10 mouse cellular contexts compared by ENCODE assay signal in genomic region chr2:97468372-97468771, GRCm38 (mm10).
DNase-seq lines count a peak whose midpoint lies in the region; ATAC-seq and TF ChIP-seq lines count a peak whose summit lies in the region.
"Had no signal": no experiment of that assay in that cellular context is flagged by ENCODE, and none has a peak within 500 bp of the region (broad histone marks: within the 10 kb centered on the region; RNA-seq: fewer than 3 reads in every experiment).

No protein-coding gene starts in this region.

- H3K4me3 ChIP-seq in heart, embryonic 13.5 days: no peak overlapping the region; the same call in 1 of the 2 replicates
- H3K4me3 ChIP-seq in limb, embryonic 13.5 days: peak overlapping the region; percentile 53
- H3K4me3 ChIP-seq in stomach, embryonic 16.5 days (replicated peaks; ENCODE audit: low read length): peak overlapping the region; percentile 25
- no peak overlapping the region for H3K4me3 ChIP-seq in liver, postnatal 0 days (ENCODE audit: low read depth, low read length)

- no peak for TF ChIP-seq CTCF in liver, postnatal 0 days (IDR thresholded peaks at IDR 0.05; ENCODE audit: low read depth)

- no peak overlapping the region for H3K27ac ChIP-seq in heart, embryonic 13.5 days (replicated peaks)
- no peak overlapping the region for H3K27ac ChIP-seq in limb, embryonic 13.5 days
- no peak overlapping the region for H3K27ac ChIP-seq in stomach, embryonic 16.5 days (ENCODE audit: low read length)
- no peak overlapping the region for H3K27ac ChIP-seq in liver, postnatal 0 days (ENCODE audit: low read depth)

- peak overlapping the region; percentile 94 for H3K4me2 ChIP-seq in heart, embryonic 13.5 days
- H3K4me2 ChIP-seq in limb, embryonic 13.5 days (replicated peaks): peak overlapping the region; percentile 87
- H3K4me2 ChIP-seq in stomach, embryonic 16.5 days (ENCODE audit: low read depth, low read length): peak overlapping the region; percentile 13
- no peak overlapping the region for H3K4me2 ChIP-seq in liver, postnatal 0 days (ENCODE audit: low read depth, low read length)

- no peaks in the 10 kb centered on the region for H3K36me3 ChIP-seq in heart, embryonic 13.5 days
- H3K36me3 ChIP-seq in limb, embryonic 13.5 days: no peaks in the 10 kb centered on the region
- H3K36me3 ChIP-seq in stomach, embryonic 16.5 days (ENCODE audit: control insufficient read depth, insufficient read depth, low read length): no peaks in the 10 kb centered on the region
- H3K36me3 ChIP-seq in liver, postnatal 0 days (replicated peaks; ENCODE audit: insufficient read depth, low read length): no peaks in the 10 kb centered on the region

- WGBS in heart, embryonic 13.5 days: 33% methylated on average over 5 of the region's 5 CpGs
- WGBS in limb, embryonic 13.5 days: 44% methylated on average over 5 of the region's 5 CpGs
- WGBS in stomach, embryonic 16.5 days: 31% methylated on average over 5 of the region's 5 CpGs
- WGBS in liver, postnatal 0 days (ENCODE audit: insufficient replicate concordance): 29% methylated on average over 5 of the region's 5 CpGs

- H3K9me3 ChIP-seq in heart, embryonic 13.5 days: no peaks in the 10 kb centered on the region
- no peaks in the 10 kb centered on the region for H3K9me3 ChIP-seq in limb, embryonic 13.5 days
- no peaks in the 10 kb centered on the region for H3K9me3 ChIP-seq in stomach, embryonic 16.5 days (replicated peaks; ENCODE audit: control insufficient read depth, low read length)
- no peaks in the 10 kb centered on the region for H3K9me3 ChIP-seq in liver, postnatal 0 days (ENCODE audit: low read length)

- DNase-seq in heart, adult 9 months (ENCODE audit: low spot score in 2 of 2): no peak
- peak; percentile 39 to 45 for DNase-seq in right cerebral cortex, postnatal 10 days (ENCODE audit: low spot score in 2 of 2)
- DNase-seq in right cerebral cortex, postnatal 4 days: no peak
- no peak for DNase-seq in liver, postnatal 0 days
- DNase-seq in urinary bladder, adult 2 months (ENCODE audit: low spot score): no peak
- DNase-seq: kidney, postnatal 4 days had no signal

- ATAC-seq in heart, embryonic 13.5 days (ENCODE audit: extremely low read depth, insufficient number of reproducible peaks, low FRiP score, low TSS enrichment): no peak
- ATAC-seq in limb, embryonic 13.5 days (ENCODE audit: low FRiP score, low read depth): no peak
- ATAC-seq in stomach, embryonic 16.5 days (ENCODE audit: insufficient read depth, low FRiP score): no peak
- ATAC-seq in liver, postnatal 0 days: no peak

- TF ChIP-seq EP300 in liver, postnatal 0 days (IDR thresholded peaks at IDR 0.05; ENCODE audit: low read depth): no peak

- H3K27me3 ChIP-seq in heart, embryonic 13.5 days (replicated peaks): peaks cover 22% of the 10 kb centered on the region
- H3K27me3 ChIP-seq in limb, embryonic 13.5 days: peaks cover 24% of the 10 kb centered on the region
- 0 out of 2 replicates have a peak, but pooled peaks cover 5% of the 10 kb centered on the region for H3K27me3 ChIP-seq in stomach, embryonic 16.5 days (ENCODE audit: control insufficient read depth, insufficient read depth, low read length)
- H3K27me3 ChIP-seq in liver, postnatal 0 days (ENCODE audit: insufficient read depth, low read length): peaks cover 14% of the 10 kb centered on the region
- H3K27me3 ChIP-seq: CH12.LX had no signal

- H3K4me1 ChIP-seq in heart, embryonic 13.5 days: peaks cover 8% of the 10 kb centered on the region; the same call in 1 of the 2 replicates
- H3K4me1 ChIP-seq in limb, embryonic 13.5 days: 0 out of 2 replicates have a peak, but pooled peaks cover 6% of the 10 kb centered on the region
- no peaks in the 10 kb centered on the region for H3K4me1 ChIP-seq in stomach, embryonic 16.5 days (ENCODE audit: control insufficient read depth, insufficient read depth, low read length)
- peaks cover 3% of the 10 kb centered on the region; the same call in 1 of the 2 replicates for H3K4me1 ChIP-seq in liver, postnatal 0 days (ENCODE audit: insufficient read depth)

- no peak overlapping the region for H3K9ac ChIP-seq in heart, embryonic 13.5 days
- H3K9ac ChIP-seq in limb, embryonic 13.5 days: no peak overlapping the region
- H3K9ac ChIP-seq in stomach, embryonic 16.5 days (ENCODE audit: low read length): no peak overlapping the region
- no peak overlapping the region for H3K9ac ChIP-seq in liver, postnatal 0 days (replicated peaks)

Comparison
In these comparisons a context has a peak if more than half of its experiments do, and no peak if none do; other contexts are left out.
1. DNase-seq: peak in right cerebral cortex, postnatal 10 days (2 of 2); none in heart, adult 9 months (0 of 2), right cerebral cortex, postnatal 4 days (single experiment), liver, postnatal 0 days (single experiment) and urinary bladder, adult 2 months (single experiment).
2. H3K4me3 ChIP-seq: peak in limb, embryonic 13.5 days (single experiment) and stomach, embryonic 16.5 days (single experiment); none in heart, embryonic 13.5 days (single experiment) and liver, postnatal 0 days (single experiment).